Mouse (Mus musculus): ENCODE results near the gene Spesp1.

- TF ChIP-seq GATA1 (IDR thresholded peaks at IDR 0.05; ENCODE audit: borderline replicate concordance, low read length) (no peak), FLI1 (IDR thresholded peaks at IDR 0.05; ENCODE audit: low read length) (no peak)
Observed at GRCm38 (mm10) chr9:62263652-62264051, 18.4 kb downstream of the Spesp1 start.

Data from megakaryocyte, embryonic 14.5 days (primary cell).